Mouse (Mus musculus) MEL (cell line): Measurements from ENCODE around the gene Gpr26.

Experiments
- CTCF ChIP-seq, 3 experiments: IDR thresholded peaks in 2 of 3; conservative IDR thresholded peaks in 1 of 3; 2 replicates each; pipeline ENCODE4 v1.5.1; 2011 to 2012; ENCODE audit warnings: low read length in 3 of 3, low read depth in 2 of 3, mild to moderate bottlenecking in 2 of 3, improper control_type of control experiment in 1 of 3, inconsistent platforms in 1 of 3, mixed read lengths in 1 of 3, moderate library complexity in 1 of 3; ENCODE audit not compliant: control insufficient read depth in 1 of 3, insufficient read depth in 1 of 3, poor library complexity in 1 of 3, severe bottlenecking in 1 of 3
- MAFK ChIP-seq: IDR thresholded peaks from 2 replicates; pipeline ENCODE4 v1.6.1; 2011; ENCODE audit warnings: low read depth, mild to moderate bottlenecking, low read length, improper control_type of control experiment, borderline replicate concordance
- MAX ChIP-seq: IDR thresholded peaks from 2 replicates; pipeline ENCODE4 v1.6.1; 2011; ENCODE audit warnings: low read length, improper control_type of control experiment
- MAZ ChIP-seq: IDR thresholded peaks from 2 replicates; pipeline ENCODE4 v1.6.1; 2012; ENCODE audit warnings: low read depth, mild to moderate bottlenecking, inconsistent platforms, low read length, improper control_type of control experiment
- POLR2A ChIP-seq, 2 experiments: IDR thresholded peaks; 2 replicates each; pipeline ENCODE4 v1.6.1; 2011 to 2012; ENCODE audit warnings: low read length in 2 of 2, mild to moderate bottlenecking in 2 of 2, control low read depth in 1 of 2, improper control_type of control experiment in 1 of 2, low read depth in 1 of 2, moderate library complexity in 1 of 2; ENCODE audit not compliant: control insufficient read depth in 1 of 2, insufficient read depth in 1 of 2, poor library complexity in 1 of 2

DNA sequence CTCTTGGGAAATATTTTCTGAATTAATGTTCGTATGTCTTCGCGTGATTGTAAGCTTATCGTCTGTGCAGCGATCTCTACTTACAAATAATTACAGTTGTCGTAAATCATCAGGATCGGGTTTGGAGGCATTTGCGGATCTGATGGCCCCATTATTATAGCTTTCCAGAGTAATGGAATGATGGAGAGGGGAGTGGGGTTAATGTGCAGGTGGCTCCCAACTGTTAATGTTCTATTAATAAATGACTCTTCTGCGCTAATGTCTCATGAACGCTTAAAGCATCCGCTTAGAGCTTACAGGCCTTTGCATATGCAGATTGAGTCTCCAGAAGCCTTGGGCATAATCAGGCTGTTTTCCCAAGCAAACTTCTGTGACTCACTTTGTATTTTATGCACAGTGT lies 12.3 kb downstream of the Gpr26 start:
- TF ChIP-seq MAZ (no peak), POLR2A (IDR thresholded peaks at IDR 0.05; ENCODE audit: control insufficient read depth in 1 of 2, insufficient read depth in 1 of 2, low read depth in 1 of 2, low read length in 2 of 2, poor library complexity in 1 of 2) (no peak), MAX (no peak), MAFK (no peak), CTCF (IDR thresholded peaks at IDR 0.05 in 2 of 3, conservative IDR thresholded peaks at IDR 0.05 in 1 of 3; ENCODE audit: control insufficient read depth in 1 of 3, insufficient read depth in 1 of 3, low read depth in 2 of 3, low read length in 3 of 3, poor library complexity in 1 of 3, severe bottlenecking in 1 of 3) (no peak)
